Mouse (Mus musculus) cerebellum, postnatal 36 days (tissue): ENCODE measurements around the gene Snx3.

Source experiments
- DNase-seq, 2 experiments: peaks; one replicate each; pipeline ENCODE4 v3.0.0; 2021 to 2022; ENCODE audit warnings: mixed read lengths in 2 of 2

Snx3 gene

DNA sequence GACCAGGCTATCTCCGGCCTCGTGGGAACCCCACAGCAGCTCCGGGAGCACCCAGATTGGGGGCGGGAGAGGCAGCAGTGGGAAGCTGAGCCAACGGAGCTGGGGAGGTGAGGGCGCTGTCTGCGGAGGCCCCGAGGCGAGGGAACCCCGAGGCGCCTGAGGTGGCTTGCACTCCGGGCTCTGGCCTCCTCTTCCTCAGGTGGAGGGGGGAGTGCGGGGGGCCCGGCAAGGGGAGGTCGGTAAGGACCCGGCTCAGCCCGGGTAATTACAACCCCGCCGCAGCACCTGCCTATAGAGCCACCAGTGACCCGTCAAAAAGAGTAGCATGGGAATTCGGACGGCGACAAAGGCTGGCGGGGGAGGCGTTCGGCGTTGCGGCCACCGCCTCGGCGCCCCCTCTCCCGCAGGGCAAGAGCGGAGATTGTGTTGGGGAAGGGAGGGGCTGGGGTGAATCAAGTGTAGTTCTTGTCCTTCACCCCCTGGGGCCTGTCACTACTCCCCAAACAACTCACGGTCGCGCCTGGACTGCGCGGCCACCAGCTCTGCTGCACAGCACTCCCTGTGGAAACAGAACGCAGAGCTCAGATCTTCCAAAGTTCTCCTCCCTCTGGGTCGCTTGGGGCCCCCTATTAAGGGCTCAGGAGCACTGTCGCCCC lies 77.8 kb downstream of the Snx3 start:
- DNase-seq, result no peak

- DNase-seq, result no peak
Measured at GRCm38 (mm10) chr10:42580131-42580950, 78.5 kb downstream of the Snx3 start.

DNA sequence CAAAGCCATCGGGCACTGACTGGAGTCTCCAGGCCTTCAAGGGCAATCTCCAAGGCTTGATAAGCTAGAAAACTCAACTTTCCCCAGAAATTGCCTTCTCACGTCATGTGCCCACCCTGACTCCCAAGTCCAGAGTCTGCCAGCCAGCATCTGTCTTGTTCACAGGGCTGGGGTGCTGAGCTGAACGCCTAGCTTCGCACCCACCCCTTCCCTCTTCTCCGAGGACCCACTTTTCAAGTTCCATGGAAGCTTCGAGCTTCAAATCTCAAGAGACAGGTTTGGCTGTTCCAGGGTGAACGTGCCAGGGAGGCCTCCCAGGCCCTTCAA lies 79.1 kb downstream of the Snx3 start:
- DNase-seq, result no peak

DNA sequence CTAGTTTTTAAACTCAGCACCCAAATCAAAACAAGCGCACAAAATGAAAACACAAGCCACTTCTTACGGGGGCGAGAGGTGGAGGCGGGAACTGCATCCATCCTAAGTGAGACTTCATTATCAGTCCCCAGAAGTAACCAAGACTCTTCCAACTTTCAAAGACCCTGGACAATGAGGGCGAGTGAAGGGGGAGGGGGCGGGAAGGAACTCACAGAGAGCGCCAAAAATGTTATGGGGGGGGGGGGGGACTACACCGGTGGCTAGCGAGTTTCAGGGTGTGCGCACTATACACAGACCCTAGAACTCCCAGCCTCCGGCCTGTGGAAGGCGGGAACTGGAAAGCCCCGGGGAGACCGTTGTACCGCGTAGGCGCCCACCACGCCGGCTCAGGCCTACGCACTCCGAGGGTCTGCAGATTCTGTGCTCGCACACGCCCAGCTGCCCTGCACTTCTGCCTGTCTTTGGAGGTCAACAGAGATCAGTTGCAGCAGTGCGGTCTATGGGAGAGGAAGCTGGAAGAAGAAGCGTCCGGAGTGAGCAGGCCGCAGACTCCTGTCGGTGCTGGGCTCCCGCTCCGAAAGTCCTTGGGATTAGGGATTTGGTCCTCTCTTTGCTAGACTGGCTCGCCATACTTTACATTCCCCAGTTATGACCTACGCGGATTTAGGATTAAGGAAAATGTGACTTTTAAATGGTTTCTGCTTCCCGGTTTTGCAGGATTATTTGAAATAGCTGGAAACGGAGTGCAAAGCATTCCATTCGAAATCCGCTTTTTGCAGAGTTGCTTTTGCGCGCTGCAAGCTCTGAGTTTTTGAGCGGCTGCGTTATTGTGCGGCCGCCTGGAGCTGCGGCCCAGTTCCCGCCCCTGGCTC lies 80.1 kb downstream of the Snx3 start:
- no peak for DNase-seq

DNA sequence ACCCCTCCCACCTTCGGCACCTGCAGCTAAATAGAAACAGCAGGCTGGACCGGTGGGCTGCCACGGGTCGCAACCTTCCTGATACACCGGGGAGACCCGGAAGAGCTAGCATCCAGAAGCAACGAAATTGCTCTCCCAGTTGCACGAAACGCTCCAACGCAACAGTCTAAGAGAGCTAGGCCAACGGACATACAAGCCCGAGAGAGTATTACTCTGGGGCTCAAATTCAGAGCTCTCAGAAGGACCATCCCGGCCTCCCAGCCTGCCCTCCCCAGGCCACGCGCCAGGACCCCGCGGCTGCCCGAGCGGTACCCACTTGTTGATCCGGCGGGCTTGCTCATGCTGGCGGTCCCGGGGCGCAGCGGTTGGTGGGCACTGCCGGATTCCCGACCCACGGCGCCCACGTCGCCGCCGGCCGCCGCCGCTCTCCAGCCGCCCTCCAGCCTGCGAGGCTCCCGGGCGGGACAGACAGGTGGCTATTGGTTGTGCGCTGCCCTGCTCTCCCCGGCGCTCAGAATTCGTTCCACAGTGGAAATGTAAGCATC lies 80.8 kb downstream of the Snx3 start:
- DNase-seq, result no peak

DNA sequence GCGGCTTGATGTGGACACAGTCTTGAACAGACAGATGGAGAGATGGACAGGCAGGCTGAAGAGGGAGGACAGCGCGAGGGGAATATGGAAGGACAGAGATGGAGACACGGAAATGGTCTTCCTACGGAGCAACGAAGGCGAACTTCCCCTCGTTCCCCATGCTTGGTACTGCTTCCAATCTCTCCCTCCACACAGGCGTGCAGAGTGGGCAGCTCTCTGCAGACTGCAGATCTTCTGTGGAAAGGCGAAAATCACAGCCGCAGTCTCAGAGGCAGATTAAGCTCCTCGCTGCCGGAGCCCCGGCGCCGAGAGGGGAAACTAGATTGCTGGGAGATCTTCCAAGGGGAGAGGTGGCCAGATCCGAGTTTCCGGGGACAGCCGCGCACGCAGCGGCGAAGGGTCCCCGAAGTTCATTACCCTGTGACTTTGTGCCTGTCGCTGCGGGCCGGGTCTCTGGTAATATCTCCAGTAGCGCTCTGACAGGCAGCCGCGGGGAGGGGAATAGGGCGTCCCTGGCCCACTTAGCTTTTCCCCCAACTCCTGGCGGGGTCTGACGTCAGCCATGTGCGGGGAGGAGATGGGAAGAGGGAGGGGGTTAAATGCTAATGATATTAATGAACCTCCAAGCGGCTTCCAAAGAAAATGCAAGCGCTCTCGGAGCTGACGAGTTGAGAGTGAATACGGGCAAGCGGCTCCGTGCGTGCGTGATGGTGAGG lies 81.5 kb downstream of the Snx3 start, which contains the start of the genes Nr2e1 and Ostm1:
TSS of gene Nr2e1 (minus strand) at position 476 of the 716 bp plus-strand sequence.
TSS of gene Ostm1 (plus strand) at position 666 of the 716 bp plus-strand sequence.
- no peak for DNase-seq

GRCm38 (mm10) chr10:42583902-42584435 lies 82.1 kb downstream of the Snx3 start:
- no peak for DNase-seq

- DNase-seq, result no peak
Measured at GRCm38 (mm10) chr10:42584436-42584983, 82.7 kb downstream of the Snx3 start.
